Mouse (Mus musculus): ENCODE measurements around the gene Srpx.

GRCm38 (mm10) chrX:10073966-10074365 is 43.5 kb downstream of the Srpx start:
- TF ChIP-seq CTCF (IDR thresholded peaks at IDR 0.05; ENCODE audit: borderline replicate concordance, insufficient read depth, low read depth, low read length) (no peak), POLR2A (IDR thresholded peaks at IDR 0.05; ENCODE audit: borderline replicate concordance, insufficient read depth, low read length) (no peak)

Data from cerebellum, adult 2 months (tissue).